Mouse (Mus musculus): ENCODE measurements at regions not wholly inside any gene's neighbourhood (a gene's known extent, or its start where the extent isn't known, plus 50 kb on each side); places are given as distances from the start of the nearest gene placed in this dataset.

DNA sequence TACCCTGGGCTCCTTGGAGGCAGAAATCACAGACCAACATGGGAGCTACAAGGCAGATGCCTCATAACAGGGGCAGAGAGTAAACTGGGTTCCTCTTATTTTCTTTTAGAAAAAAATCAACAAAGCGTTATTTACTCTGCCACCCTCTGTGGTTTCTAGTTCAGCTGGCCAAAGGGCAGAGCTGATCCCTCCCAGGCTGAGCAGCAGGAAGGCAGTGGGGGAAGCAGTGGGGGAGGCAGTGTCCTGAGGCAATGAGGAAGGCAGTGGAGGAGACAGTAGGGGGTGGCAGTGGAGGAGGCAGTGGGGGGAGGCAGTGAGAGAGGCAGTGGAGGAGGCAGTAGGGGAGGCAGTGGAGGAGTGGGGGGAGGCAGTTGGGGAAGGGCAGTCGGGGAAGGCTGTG is 51.1 kb upstream of the Hes1 start:
- intact Hi-C loops (cut with DNase I) = no loop called here
- no peak for DNase-seq

DNA sequence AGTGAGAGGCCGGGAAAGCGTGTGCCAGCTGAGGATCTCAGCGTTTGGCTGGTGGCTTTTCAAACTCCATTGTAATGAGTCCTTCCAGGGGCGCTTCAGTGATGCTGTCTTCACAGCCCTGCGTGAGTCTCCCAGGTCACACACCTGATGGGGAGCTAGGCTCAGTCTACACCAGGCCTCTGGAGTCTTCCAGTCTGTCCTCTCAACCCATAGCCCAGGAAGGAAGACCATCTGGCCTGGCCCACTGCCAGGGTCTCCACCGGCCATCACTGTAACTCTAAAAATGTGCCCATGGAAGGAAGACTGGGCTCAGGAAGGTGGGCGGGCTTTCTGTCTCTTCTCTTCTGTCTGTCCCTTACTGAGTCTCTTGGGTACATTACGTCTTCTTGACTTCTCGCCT is 50.2 kb upstream of the Hes1 start:
- no peak for DNase-seq
- intact Hi-C loops (cut with DNase I) = no loop called here

Data from heart, postnatal 36 days (tissue).